Mouse (Mus musculus): ENCODE measurements at regions not wholly inside any gene's neighbourhood (a gene's known extent, or its start where the extent isn't known, plus 50 kb on each side); places are given as distances from the start of the nearest gene placed in this dataset.

GRCm38 (mm10) chr9:61032448-61033433 is 238.4 kb downstream of the Uaca start:
- no peak for TF ChIP-seq HCFC1 (IDR thresholded peaks at IDR 0.05; ENCODE audit: borderline replicate concordance, insufficient read depth, low read length)
- TF ChIP-seq ZNF384 (IDR thresholded peaks at IDR 0.05; ENCODE audit: low read depth, low read length) = no peak
- no peak for TF ChIP-seq MAFK (IDR thresholded peaks at IDR 0.05; ENCODE audit: insufficient read depth, low read depth, low read length)
- no peak for TF ChIP-seq ZC3H11A (IDR thresholded peaks at IDR 0.05; ENCODE audit: borderline replicate concordance, low read depth, low read length)
- no peak for TF ChIP-seq CHD2 (IDR thresholded peaks at IDR 0.05; ENCODE audit: low read depth, low read length)

All from ES-E14 (cell line).